Mouse (Mus musculus) limb, embryonic 15.5 days (tissue): ENCODE results near the gene Fto. TPM values are rescaled to one million over a fixed set of nuclear protein-coding genes. Genes with fewer than 3 reads are reported as not detected.
A peak's percentile ranks its signal among the peaks of the same experiment; 100 is the strongest.

Experiments used
- ATAC-seq: fragments of 200-750 bp; cut with Nextera tagmentation; 2 replicates; pipeline ENCODE4 v1.8.0; 2017; ENCODE audit warnings: low read depth, moderate TSS enrichment; ENCODE audit not compliant: insufficient number of reproducible peaks, low FRiP score, low TSS enrichment
- H3K27ac ChIP-seq: fragments of 300-500 bp; sonication (generic); 2 replicates; pipeline ENCODE4 v1.5.1; 2015; ENCODE audit warnings: moderate library complexity, mild to moderate bottlenecking, inconsistent platforms
- H3K27me3 ChIP-seq: fragments of 300-500 bp; sonication (generic); 2 replicates; pipeline ENCODE4 v1.6.1; 2015; ENCODE audit warnings: inconsistent platforms
- H3K36me3 ChIP-seq: fragments of 300-500 bp; sonication (generic); 2 replicates; pipeline ENCODE4 v1.6.1; 2015; ENCODE audit warnings: inconsistent platforms
- H3K4me1 ChIP-seq: fragments of 300-500 bp; sonication (generic); 2 replicates; pipeline ENCODE4 v1.6.1; 2015; ENCODE audit warnings: inconsistent platforms
- H3K4me2 ChIP-seq: fragments of 300-500 bp; sonication (generic); 2 replicates; pipeline ENCODE4 v1.6.1; 2015; ENCODE audit warnings: mild to moderate bottlenecking, inconsistent platforms
- H3K4me3 ChIP-seq: fragments of 300-500 bp; sonication (generic); 2 replicates; pipeline ENCODE4 v1.5.1; 2015; ENCODE audit warnings: mild to moderate bottlenecking, inconsistent platforms
- H3K9ac ChIP-seq: fragments of 300-500 bp; sonication (generic); 2 replicates; pipeline ENCODE4 v1.6.1; 2015; ENCODE audit warnings: inconsistent platforms
- H3K9me3 ChIP-seq: fragments of 300-500 bp; sonication (generic); 2 replicates; pipeline ENCODE4 v1.6.1; 2016; ENCODE audit warnings: inconsistent platforms
- WGBS: fragments of 180-500 bp; shearing (Covaris S2); methylation state at CpG from one replicate; pipeline ENCODE4 v1.1.7; 2015; 5-methylcytosine and 5-hydroxymethylcytosine counted together
- polyA plus RNA-seq: library from polyadenylated mRNA; unstranded; fragments of >200 nt; fragmentation: Nextera tagmentation; extraction: Ambion mirVana; gene quantifications from 2 replicates; pipeline ENCODE4 v1.2.1, GENCODE M21; 2015

Fto gene
- polyA plus RNA-seq, 1 experiment from 2014 or later, result 97.1 TPM

GRCm38 (mm10) chr8:91565869-91566502 is 252.7 kb downstream of the Fto start:
- H3K36me3 ChIP-seq, result no peaks in the 10 kb centered on the region
- no peak overlapping the region for H3K4me2 ChIP-seq
- no peaks in the 10 kb centered on the region for H3K9me3 ChIP-seq
- no peak overlapping the region for H3K9ac ChIP-seq
- ATAC-seq, result no peak
- peaks cover 34% of the 10 kb centered on the region for H3K4me1 ChIP-seq
- 57% methylated on average over 12 of the region's 12 CpGs for WGBS
- H3K4me3 ChIP-seq, result no peak overlapping the region
- H3K27ac ChIP-seq, result no peak overlapping the region
- no peaks in the 10 kb centered on the region for H3K27me3 ChIP-seq

- no peak for ATAC-seq
- WGBS, result 52% methylated on average over 2 of the region's 2 CpGs
- Histone ChIP-seq H3K36me3 (no peaks in the 10 kb centered on the region), H3K9me3 (no peaks in the 10 kb centered on the region), H3K4me3 (no peak overlapping the region), H3K4me2 (no peak overlapping the region), H3K4me1 (peaks cover 38% of the 10 kb centered on the region), H3K27ac (no peak overlapping the region), H3K27me3 (no peaks in the 10 kb centered on the region), H3K9ac (no peak overlapping the region)
These were observed 253.2 kb downstream of the Fto start for GRCm38 (mm10) chr8:91566503-91566869.

DNA sequence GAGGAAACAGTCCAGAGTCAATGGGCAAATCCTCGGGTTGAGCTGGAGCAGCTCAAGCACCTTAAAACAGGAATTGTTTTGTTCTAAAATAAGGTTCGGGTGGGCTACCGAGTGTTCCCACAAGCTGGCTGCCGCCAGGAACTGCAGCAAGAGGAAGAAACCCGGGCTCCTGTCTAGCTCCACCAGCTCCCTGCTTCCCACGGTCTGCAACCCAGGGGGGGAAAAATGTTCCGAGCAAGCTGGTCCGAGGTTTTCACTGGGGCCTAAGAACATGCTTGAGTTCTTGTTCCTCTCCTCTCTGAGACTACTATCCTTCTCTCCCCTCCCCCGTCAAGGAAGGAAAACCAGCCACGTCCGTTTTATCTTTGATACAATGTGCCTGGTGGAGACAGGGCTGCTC is 256.5 kb downstream of the Fto start:
- peaks cover 51% of the 10 kb centered on the region for H3K4me1 ChIP-seq
- WGBS, result 41% methylated on average over 11 of the region's 11 CpGs

DNA sequence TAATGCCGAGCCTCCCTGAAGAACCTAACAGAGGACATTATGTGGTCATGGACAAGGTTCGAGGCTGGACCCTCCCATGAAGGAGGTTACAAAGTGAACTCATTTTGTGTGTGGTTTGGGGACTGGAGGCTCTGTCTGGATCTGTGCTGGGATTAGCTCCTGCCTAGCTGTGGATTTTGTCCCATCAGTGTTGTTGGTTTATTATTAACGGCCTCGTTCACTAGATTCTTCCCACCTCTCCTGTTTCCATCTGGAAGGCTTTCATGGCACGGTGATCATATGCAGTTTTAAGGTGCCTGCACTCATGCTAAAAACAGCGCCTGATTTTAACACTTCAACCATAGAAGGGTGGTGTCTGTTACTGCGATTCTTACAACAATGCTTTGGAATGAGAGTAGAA is 257.5 kb downstream of the Fto start:
- no peak for ATAC-seq
- H3K4me1 ChIP-seq, result peaks cover 49% of the 10 kb centered on the region
- no peak overlapping the region for H3K4me2 ChIP-seq
- H3K4me3 ChIP-seq, result no peak overlapping the region
- H3K9me3 ChIP-seq, result no peaks in the 10 kb centered on the region
- no peaks in the 10 kb centered on the region for H3K27me3 ChIP-seq
- WGBS, result 43% methylated on average over 7 of the region's 7 CpGs
- peak overlapping the region; percentile 9; the same call in 1 of the 2 replicates for H3K27ac ChIP-seq
- no peaks in the 10 kb centered on the region for H3K36me3 ChIP-seq
- H3K9ac ChIP-seq, result no peak overlapping the region

More for the DNA sequence above, 256.5 kb downstream of the Fto start:
- no peaks in the 10 kb centered on the region for H3K36me3 ChIP-seq
- H3K4me3 ChIP-seq, result no peak overlapping the region
- H3K27me3 ChIP-seq, result no peaks in the 10 kb centered on the region
- H3K4me2 ChIP-seq, result no peak overlapping the region
- no peak for ATAC-seq
- no peak overlapping the region for H3K9ac ChIP-seq
- peak overlapping the region; percentile 43 for H3K27ac ChIP-seq
- H3K9me3 ChIP-seq, result no peaks in the 10 kb centered on the region

GRCm38 (mm10) chr8:91571978-91572377 is 258.7 kb downstream of the Fto start:
- Histone ChIP-seq H3K36me3 (no peaks in the 10 kb centered on the region), H3K9ac (no peak overlapping the region), H3K27me3 (no peaks in the 10 kb centered on the region), H3K9me3 (no peaks in the 10 kb centered on the region), H3K4me3 (no peak overlapping the region), H3K4me1 (peaks cover 52% of the 10 kb centered on the region), H3K4me2 (no peak overlapping the region), H3K27ac (no peak overlapping the region)
- no peak for ATAC-seq
- 58% methylated on average over 4 of the region's 4 CpGs for WGBS

DNA sequence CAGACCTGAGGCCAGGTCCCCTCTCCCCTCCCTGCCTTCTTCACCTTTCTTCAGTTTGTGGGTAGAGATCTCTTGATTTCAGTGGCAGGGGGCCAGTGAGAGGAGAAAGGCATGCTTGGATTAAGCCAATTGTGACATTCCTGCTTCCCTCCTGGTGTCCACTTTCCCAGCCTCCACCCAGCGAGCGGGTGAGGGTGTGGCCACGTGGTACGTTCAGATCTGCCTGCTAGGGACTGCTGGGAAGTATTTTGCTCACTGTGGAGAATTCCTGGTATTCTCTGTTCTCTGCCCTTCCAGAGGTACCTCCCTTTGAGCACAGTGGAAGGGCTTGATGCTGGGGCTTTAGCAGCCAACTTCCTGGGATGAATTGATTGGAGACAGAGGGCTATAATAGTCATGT is 259.3 kb downstream of the Fto start:
- Histone ChIP-seq H3K9me3 (no peaks in the 10 kb centered on the region), H3K4me2 (no peak overlapping the region), H3K9ac (no peak overlapping the region), H3K27ac (no peak overlapping the region), H3K4me3 (no peak overlapping the region), H3K4me1 (peaks cover 51% of the 10 kb centered on the region), H3K36me3 (no peaks in the 10 kb centered on the region), H3K27me3 (no peaks in the 10 kb centered on the region)
- 25% methylated on average over 4 of the region's 4 CpGs for WGBS
- no peak for ATAC-seq

DNA sequence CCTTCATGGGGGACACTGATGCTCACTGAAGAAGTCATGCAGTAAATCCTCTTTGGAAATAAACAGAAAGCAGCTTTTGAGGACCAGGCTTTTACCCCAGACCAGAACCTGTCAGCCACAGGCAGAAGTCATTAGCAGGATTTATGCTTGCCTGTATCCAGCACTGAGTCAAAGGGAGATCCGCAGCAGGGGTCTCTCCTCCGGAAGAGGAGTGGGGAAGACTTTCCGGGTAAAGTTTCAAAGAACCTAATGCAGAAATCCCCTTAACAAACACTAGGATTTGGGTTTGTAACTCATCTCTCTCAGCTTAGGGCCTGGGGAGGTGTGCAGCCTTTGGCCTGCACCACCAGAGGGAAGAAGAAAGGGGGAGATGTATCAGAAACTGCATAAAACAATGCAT is 262.3 kb downstream of the Fto start:
- H3K27me3 ChIP-seq, result no peaks in the 10 kb centered on the region
- H3K4me1 ChIP-seq, result peaks cover 38% of the 10 kb centered on the region

GRCm38 (mm10) chr8:91576086-91576917 is 263.0 kb downstream of the Fto start:
- Histone ChIP-seq H3K27ac (no peak overlapping the region), H3K27me3 (no peaks in the 10 kb centered on the region)

More for the DNA sequence above, 262.3 kb downstream of the Fto start:
- no peak overlapping the region for H3K9ac ChIP-seq
- H3K36me3 ChIP-seq, result no peaks in the 10 kb centered on the region
- no peak for ATAC-seq
- WGBS, result 31% methylated on average over 3 of the region's 3 CpGs
- H3K4me2 ChIP-seq, result no peak overlapping the region
- H3K9me3 ChIP-seq, result no peaks in the 10 kb centered on the region
- H3K27ac ChIP-seq, result no peak overlapping the region
- H3K4me3 ChIP-seq, result no peak overlapping the region

DNA sequence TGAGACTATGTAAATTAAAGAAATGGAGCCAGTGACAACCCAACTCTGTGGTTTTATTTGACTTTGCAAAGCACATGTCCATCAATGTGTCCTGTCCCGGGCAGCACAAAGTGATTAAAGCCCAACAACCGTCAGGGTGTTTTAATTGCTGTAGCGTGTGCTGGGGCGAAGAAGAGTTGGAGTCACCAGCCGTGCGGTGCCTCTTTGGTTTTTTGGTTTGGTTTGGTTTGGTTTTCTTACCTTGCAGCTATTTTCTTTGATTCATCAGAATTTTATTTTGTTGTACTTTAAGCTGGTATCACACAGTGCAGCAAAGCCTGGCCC is 263.6 kb downstream of the Fto start:
- ATAC-seq, result no peak
- no peak overlapping the region for H3K27ac ChIP-seq
- H3K4me3 ChIP-seq, result no peak overlapping the region
- no peak overlapping the region for H3K9ac ChIP-seq
- H3K4me1 ChIP-seq, result peaks cover 30% of the 10 kb centered on the region
- no peaks in the 10 kb centered on the region for H3K9me3 ChIP-seq
- no peaks in the 10 kb centered on the region for H3K36me3 ChIP-seq
- 45% methylated on average over 6 of the region's 6 CpGs for WGBS
- H3K27me3 ChIP-seq, result no peaks in the 10 kb centered on the region
- H3K4me2 ChIP-seq, result no peak overlapping the region

More at GRCm38 (mm10) chr8:91576086-91576917, 263.0 kb downstream of the Fto start:
- no peak overlapping the region for H3K9ac ChIP-seq
- no peaks in the 10 kb centered on the region for H3K9me3 ChIP-seq
- no peak for ATAC-seq
- 32% methylated on average over 17 of the region's 17 CpGs for WGBS
- H3K36me3 ChIP-seq, result no peaks in the 10 kb centered on the region
- no peak overlapping the region for H3K4me2 ChIP-seq
- no peak overlapping the region for H3K4me3 ChIP-seq
- H3K4me1 ChIP-seq, result peaks cover 32% of the 10 kb centered on the region

DNA sequence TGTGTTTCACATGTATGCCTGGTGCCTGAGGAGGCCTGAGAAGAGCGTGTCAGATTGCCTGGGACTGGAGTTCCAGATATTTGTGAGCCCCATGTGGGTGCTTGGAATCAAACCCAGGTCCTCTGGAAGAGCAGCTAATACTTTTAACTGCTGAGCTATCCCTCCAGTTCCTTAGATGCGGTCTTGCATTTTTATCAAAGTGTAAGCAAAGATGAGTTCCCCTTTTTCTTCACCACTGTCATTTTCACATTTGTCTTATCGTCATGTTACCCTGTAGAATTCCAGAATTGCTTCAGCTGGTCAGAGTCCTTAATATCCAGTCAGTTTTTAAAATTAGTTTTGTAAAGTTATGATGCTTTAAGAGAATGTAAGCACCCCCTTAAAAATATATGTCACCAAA is 264.3 kb downstream of the Fto start:
- Histone ChIP-seq H3K27me3 (no peaks in the 10 kb centered on the region), H3K4me1 (peaks cover 22% of the 10 kb centered on the region), H3K4me2 (no peak overlapping the region), H3K4me3 (no peak overlapping the region), H3K9me3 (no peaks in the 10 kb centered on the region), H3K36me3 (no peaks in the 10 kb centered on the region), H3K27ac (no peak overlapping the region), H3K9ac (no peak overlapping the region)
- no peak for ATAC-seq
- 92% methylated on average over 3 of the region's 3 CpGs for WGBS

- Histone ChIP-seq H3K4me1 (0 out of 2 replicates have a peak, but pooled peaks cover 2% of the 10 kb centered on the region), H3K9ac (no peak overlapping the region), H3K4me3 (no peak overlapping the region), H3K4me2 (no peak overlapping the region), H3K27ac (no peak overlapping the region), H3K36me3 (no peaks in the 10 kb centered on the region), H3K27me3 (no peaks in the 10 kb centered on the region), H3K9me3 (no peaks in the 10 kb centered on the region)
- 66% methylated on average over 11 of the region's 11 CpGs for WGBS
- no peak for ATAC-seq
These were observed 271.5 kb downstream of the Fto start for GRCm38 (mm10) chr8:91584620-91585415.
